Mouse (Mus musculus) heart, embryonic 14.5 days (tissue): Measurements from ENCODE around the gene Sp3. TPM values are rescaled to one million over a fixed set of nuclear protein-coding genes. Genes with fewer than 3 reads are reported as not detected.

Experiments
- ATAC-seq: fragments of 200-750 bp; cut with Nextera tagmentation; 2 replicates; pipeline ENCODE4 v1.8.0; 2017; ENCODE audit warnings: low read depth, moderate TSS enrichment; ENCODE audit not compliant: insufficient number of reproducible peaks, insufficient read depth, low FRiP score
- H3K27ac ChIP-seq, 2 experiments: fragments of 200-500 bp in 1 of 2; fragments of 300-500 bp in 1 of 2; sonication (generic) in 1 of 2; replicated peaks in 1 of 2; 2 replicates each; pipeline ENCODE4 v1.5.1; 2012 to 2014; ENCODE audit warnings: low read depth in 2 of 2, low read length in 2 of 2, control low read depth in 1 of 2, mild to moderate bottlenecking in 1 of 2, mixed read lengths in 1 of 2; ENCODE audit not compliant: control insufficient read depth in 1 of 2, insufficient read depth in 1 of 2
- H3K27me3 ChIP-seq: fragments of 300-500 bp; sonication (generic); 2 replicates; pipeline ENCODE4 v1.6.1; 2014; ENCODE audit warnings: mild to moderate bottlenecking, low read length, control low read depth; ENCODE audit not compliant: control insufficient read depth, insufficient read depth
- H3K36me3 ChIP-seq: fragments of 300-500 bp; sonication (generic); 2 replicates; pipeline ENCODE4 v1.6.1; 2014; ENCODE audit warnings: mild to moderate bottlenecking, control low read depth, low read length, mixed read lengths; ENCODE audit not compliant: control insufficient read depth, insufficient read depth
- H3K4me1 ChIP-seq, 2 experiments: fragments of 200-500 bp in 1 of 2; fragments of 300-500 bp in 1 of 2; sonication (generic) in 1 of 2; 2 replicates each; pipeline ENCODE4 v1.6.1; 2012 to 2014; ENCODE audit warnings: low read length in 2 of 2, control low read depth in 1 of 2, mixed read lengths in 1 of 2; ENCODE audit not compliant: control insufficient read depth in 2 of 2, insufficient read depth in 2 of 2
- H3K4me2 ChIP-seq: fragments of 300-500 bp; sonication (generic); 2 replicates; pipeline ENCODE4 v1.6.1; 2014; ENCODE audit warnings: mild to moderate bottlenecking, low read length
- H3K4me3 ChIP-seq, 2 experiments: fragments of 200-500 bp in 1 of 2; fragments of 300-500 bp in 1 of 2; sonication (generic) in 1 of 2; 2 replicates each; pipeline ENCODE4 v1.5.1; 2012 to 2014; ENCODE audit warnings: low read length in 2 of 2, mild to moderate bottlenecking in 2 of 2, control low read depth in 1 of 2, low read depth in 1 of 2, moderate library complexity in 1 of 2; ENCODE audit not compliant: control insufficient read depth in 1 of 2, insufficient read depth in 1 of 2
- H3K9ac ChIP-seq: fragments of 300-500 bp; sonication (generic); 2 replicates; pipeline ENCODE4 v1.6.1; 2014; ENCODE audit warnings: mild to moderate bottlenecking, low read length
- H3K9me3 ChIP-seq: fragments of 300-500 bp; sonication (generic); 2 replicates; pipeline ENCODE4 v1.6.1; 2016; ENCODE audit warnings: low read length, control low read depth; ENCODE audit not compliant: control insufficient read depth
- WGBS: fragments of 180-500 bp; shearing (Covaris S2); extraction: QIAGEN DNeasy Blood & Tissue Kit; methylation state at CpG from one replicate; pipeline ENCODE4 v1.1.7; 2014; 5-methylcytosine and 5-hydroxymethylcytosine counted together
- polyA plus RNA-seq: library from polyadenylated mRNA; unstranded; fragments of >200 nt; fragmentation: Nextera tagmentation; extraction: Ambion mirVana; gene quantifications from 2 replicates; pipeline ENCODE4 v1.2.1, GENCODE M21; 2014

Sp3 gene
- polyA plus RNA-seq, 1 experiment from 2014 or later: 47.8 TPM

DNA sequence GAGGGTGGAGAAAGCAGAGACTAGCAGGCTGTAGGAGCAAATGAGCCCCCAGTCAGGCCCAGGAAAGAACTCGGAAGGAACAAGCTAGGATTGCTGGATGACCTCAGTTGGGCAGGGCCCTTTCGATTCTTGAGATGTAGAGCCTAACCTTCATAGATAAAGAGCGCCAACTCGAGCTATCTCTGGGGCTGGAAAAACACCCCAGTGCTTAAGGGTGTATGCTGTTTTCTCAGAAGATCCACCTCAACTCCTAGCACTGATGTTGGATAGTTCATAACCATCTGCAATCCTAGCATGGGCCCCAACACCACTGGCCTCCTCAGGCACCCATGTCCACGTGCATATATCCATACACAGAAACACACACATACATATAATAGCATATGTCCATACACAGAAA, 21.7 kb upstream of the Sp3 start:
- Histone ChIP-seq H3K4me3 (no peak overlapping the region), H3K9ac (no peak overlapping the region), H3K4me1 (peaks cover 20 to 29% of the 10 kb centered on the region in 2 experiments), H3K27me3 (no peaks in the 10 kb centered on the region), H3K27ac (no peak overlapping the region), H3K4me2 (no peak overlapping the region), H3K9me3 (no peaks in the 10 kb centered on the region), H3K36me3 (no peaks in the 10 kb centered on the region)
- ATAC-seq: no peak
- 64% methylated on average over 5 of the region's 5 CpGs for WGBS

GRCm38 (mm10) chr2:73000194-73000593, 19.9 kb upstream of the Sp3 start:
- Histone ChIP-seq H3K9me3 (no peaks in the 10 kb centered on the region), H3K27me3 (no peaks in the 10 kb centered on the region), H3K9ac (no peak overlapping the region), H3K36me3 (no peaks in the 10 kb centered on the region), H3K4me1 (peaks cover 31 to 41% of the 10 kb centered on the region in 2 experiments), H3K4me2 (no peak overlapping the region), H3K4me3 (no peak overlapping the region), H3K27ac (no peak overlapping the region)
- ATAC-seq: no peak
- WGBS: 70% methylated on average over 8 of the region's 8 CpGs

DNA sequence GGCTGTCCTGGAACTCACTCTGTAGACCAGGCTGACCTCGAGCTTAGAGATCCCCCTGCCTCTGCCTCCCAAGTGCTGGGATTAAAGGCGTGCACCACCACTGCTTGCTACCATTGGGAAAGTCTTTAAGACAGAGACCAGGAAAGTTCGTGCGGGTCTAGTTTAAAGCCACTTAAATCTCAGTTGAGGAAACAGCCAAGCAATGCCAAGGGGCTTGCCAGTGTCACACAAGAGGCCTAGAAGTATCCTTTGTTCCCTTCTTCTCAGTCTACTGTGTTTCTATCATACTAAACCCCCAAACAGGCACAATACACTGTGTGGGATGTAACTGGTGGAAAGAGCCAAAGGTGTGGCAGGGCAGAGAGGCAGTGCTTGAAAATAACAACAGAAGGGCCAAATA, 17.3 kb upstream of the Sp3 start:
- Histone ChIP-seq H3K9me3 (no peaks in the 10 kb centered on the region), H3K36me3 (no peaks in the 10 kb centered on the region), H3K9ac (no peak overlapping the region), H3K27me3 (no peaks in the 10 kb centered on the region), H3K27ac (no peak overlapping the region), H3K4me1 (peaks cover 14 to 22% of the 10 kb centered on the region in 2 experiments), H3K4me3 (no peak overlapping the region), H3K4me2 (no peak overlapping the region)
- ATAC-seq: no peak
- WGBS: 90% methylated on average over 4 of the region's 4 CpGs

DNA sequence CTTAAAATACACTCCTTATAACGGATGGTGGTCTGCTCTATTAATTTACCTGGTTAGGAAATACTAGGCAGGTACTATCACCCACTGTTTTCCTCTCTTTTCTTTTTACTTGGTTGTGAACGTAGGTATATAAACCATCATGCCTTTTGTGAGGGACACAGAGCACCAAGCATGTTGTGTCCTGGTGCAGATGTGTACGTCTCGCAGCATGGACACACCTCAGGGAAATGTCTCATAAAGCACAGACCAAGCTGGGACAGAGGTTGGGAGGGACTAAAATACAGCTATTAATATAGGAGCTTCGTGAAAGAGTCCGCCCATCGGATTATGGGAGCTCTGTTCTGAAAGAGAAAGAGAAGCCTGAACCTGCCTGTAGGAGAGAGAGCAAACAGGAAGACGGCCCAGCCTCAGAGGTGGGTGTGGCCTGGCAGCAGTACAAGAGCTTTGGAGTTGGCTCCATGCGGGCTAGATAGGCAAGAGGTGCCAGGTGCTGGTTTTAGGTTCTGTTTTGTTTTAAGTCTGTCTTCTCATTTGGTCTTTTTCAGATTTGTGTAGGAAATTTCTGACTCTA, 16.6 kb upstream of the Sp3 start:
- Histone ChIP-seq H3K36me3 (no peaks in the 10 kb centered on the region), H3K9ac (peak overlapping the region; percentile 22; the same call in 1 of the 2 replicates), H3K4me1 (peaks cover 13 to 22% of the 10 kb centered on the region in 2 experiments), H3K9me3 (no peaks in the 10 kb centered on the region), H3K4me3 (no peak overlapping the region), H3K27ac (peak overlapping the region in 1 of 2 experiments; percentile 89; a peak in 2 of 4 replicates), H3K4me2 (no peak overlapping the region), H3K27me3 (no peaks in the 10 kb centered on the region)
- 50% methylated on average over 9 of the region's 9 CpGs for WGBS
- no peak for ATAC-seq

- Histone ChIP-seq H3K36me3 (no peaks in the 10 kb centered on the region), H3K9ac (peak overlapping the region; percentile 57), H3K27ac (peak overlapping the region; percentile 89 to 94), H3K4me2 (peak overlapping the region; percentile 39), H3K4me3 (no peak overlapping the region), H3K27me3 (no peaks in the 10 kb centered on the region), H3K9me3 (no peaks in the 10 kb centered on the region), H3K4me1 (peaks cover 11 to 22% of the 10 kb centered on the region in 2 experiments)
- peak; percentile 80 for ATAC-seq
- 22% methylated on average over 9 of the region's 9 CpGs for WGBS
Observed at GRCm38 (mm10) chr2:72995346-72996097, 15.3 kb upstream of the Sp3 start.

- Histone ChIP-seq H3K4me2 (no peak overlapping the region), H3K27me3 (no peaks in the 10 kb centered on the region), H3K27ac (no peak overlapping the region), H3K4me1 (peaks cover 11 to 22% of the 10 kb centered on the region in 2 experiments), H3K9me3 (peaks cover 6% of the 10 kb centered on the region), H3K9ac (no peak overlapping the region), H3K36me3 (no peaks in the 10 kb centered on the region), H3K4me3 (no peak overlapping the region)
- no peak for ATAC-seq
- WGBS: 71% methylated on average over 2 of the region's 2 CpGs
Observed at GRCm38 (mm10) chr2:72994165-72994564, 13.9 kb upstream of the Sp3 start.

GRCm38 (mm10) chr2:72992497-72992896, 12.3 kb upstream of the Sp3 start:
- Histone ChIP-seq H3K27ac (no peak overlapping the region), H3K9ac (no peak overlapping the region), H3K4me1 (peaks cover 11 to 22% of the 10 kb centered on the region in 2 experiments), H3K27me3 (no peaks in the 10 kb centered on the region), H3K4me2 (no peak overlapping the region), H3K4me3 (no peak overlapping the region), H3K9me3 (peaks cover 9% of the 10 kb centered on the region), H3K36me3 (no peaks in the 10 kb centered on the region)
- no peak for ATAC-seq
- WGBS: 91% methylated on average over 17 of the region's 17 CpGs
